9 mouse cellular contexts compared by ENCODE assay signal in genomic region chr2:51982288-51982687, GRCm38 (mm10). TPM values are rescaled to one million over a fixed set of nuclear protein-coding genes. Genes with fewer than 3 reads are reported as not detected.
DNase-seq lines count a peak whose midpoint lies in the region; ATAC-seq and TF ChIP-seq lines count a peak whose summit lies in the region.
"Had no signal": no experiment of that assay in that cellular context is flagged by ENCODE, and none has a peak within 500 bp of the region (broad histone marks: within the 10 kb centered on the region; RNA-seq: fewer than 3 reads in every experiment).

No protein-coding gene starts in this region.

- H3K27ac ChIP-seq in gastrocnemius, adult 2 months: peak overlapping the region; percentile 70; the same call in 1 of the 2 replicates
- no peak overlapping the region for H3K27ac ChIP-seq in liver, embryonic 11.5 days (ENCODE audit: low read depth, low read length)
- H3K27ac ChIP-seq in liver, embryonic 13.5 days: no peak overlapping the region
- H3K27ac ChIP-seq in small intestine, adult 2 months (ENCODE audit: insufficient read depth, low read depth, low read length): no peak overlapping the region
- no peak overlapping the region for H3K27ac ChIP-seq in forebrain, embryonic 15.5 days (replicated peaks)

- DNase-seq in gastrocnemius, adult 2 months: no peak
- DNase-seq in gastrocnemius, postnatal 36 days: no peak
- no peak for DNase-seq in liver, embryonic 11.5 days (ENCODE audit: low spot score)
- DNase-seq in liver: no peak
- DNase-seq in liver, embryonic 13.5 days: no peak
- no peak for DNase-seq in right cerebral cortex, postnatal 10 days (ENCODE audit: low spot score in 2 of 2)

- no peaks in the 10 kb centered on the region for H3K9me3 ChIP-seq in liver, embryonic 11.5 days (ENCODE audit: control insufficient read depth, low read length)
- H3K9me3 ChIP-seq in liver, embryonic 13.5 days (replicated peaks): no peaks in the 10 kb centered on the region
- H3K9me3 ChIP-seq in forebrain, embryonic 15.5 days: no peaks in the 10 kb centered on the region

- no peak; the same call in 1 of the 2 replicates for ATAC-seq in liver, embryonic 11.5 days (replicated peaks; ENCODE audit: low FRiP score)
- no peak for ATAC-seq in liver, embryonic 13.5 days (ENCODE audit: low read depth)
- ATAC-seq in forebrain, embryonic 15.5 days (replicated peaks): no peak

- no peak overlapping the region for H3K9ac ChIP-seq in liver, embryonic 11.5 days (ENCODE audit: low read depth, low read length)
- no peak overlapping the region for H3K9ac ChIP-seq in liver, embryonic 13.5 days
- H3K9ac ChIP-seq in forebrain, embryonic 15.5 days (replicated peaks): no peak overlapping the region

- 47% methylated on average over 13 of the region's 13 CpGs for WGBS in liver, embryonic 11.5 days
- 30% methylated on average over 13 of the region's 13 CpGs for WGBS in liver, embryonic 13.5 days (ENCODE audit: insufficient replicate concordance)
- 37% methylated on average over 13 of the region's 13 CpGs for WGBS in small intestine, adult 2 months
- WGBS in forebrain, embryonic 15.5 days: 83% methylated on average over 13 of the region's 13 CpGs

- H3K36me3 ChIP-seq in liver, embryonic 11.5 days (ENCODE audit: control insufficient read depth, insufficient read depth, low read length): no peaks in the 10 kb centered on the region
- H3K36me3 ChIP-seq in liver, embryonic 13.5 days: no peaks in the 10 kb centered on the region
- no peaks in the 10 kb centered on the region for H3K36me3 ChIP-seq in small intestine, adult 2 months (ENCODE audit: control insufficient read depth, insufficient read depth, low read length)
- H3K36me3 ChIP-seq in forebrain, embryonic 15.5 days: no peaks in the 10 kb centered on the region

- no peak for TF ChIP-seq CTCF in gastrocnemius, adult 2 months (IDR thresholded peaks at IDR 0.05)
- no peak for TF ChIP-seq CTCF in small intestine, adult 2 months (IDR thresholded peaks at IDR 0.05; ENCODE audit: extremely low read depth, insufficient read length, insufficient replicate concordance, low read depth, low read length)

- no peaks in the 10 kb centered on the region for H3K27me3 ChIP-seq in liver, embryonic 11.5 days (replicated peaks; ENCODE audit: control insufficient read depth, insufficient read depth, low read length)
- H3K27me3 ChIP-seq in liver, embryonic 13.5 days: no peaks in the 10 kb centered on the region
- no peaks in the 10 kb centered on the region for H3K27me3 ChIP-seq in small intestine, adult 2 months (ENCODE audit: control insufficient read depth, insufficient read depth, low read length)
- H3K27me3 ChIP-seq in forebrain, embryonic 15.5 days: no peaks in the 10 kb centered on the region

- H3K4me2 ChIP-seq in liver, embryonic 11.5 days: peak overlapping the region; percentile 45
- peak overlapping the region; percentile 51 for H3K4me2 ChIP-seq in liver, embryonic 13.5 days
- H3K4me2 ChIP-seq in forebrain, embryonic 15.5 days (replicated peaks): no peak overlapping the region

- no peak for TF ChIP-seq POLR2A in small intestine, adult 2 months (IDR thresholded peaks at IDR 0.05; ENCODE audit: low read depth, low read length)

- intact Hi-C loops in gastrocnemius, adult 2 months (cut with DNase I): loop anchor here (5.0 kb wide), 1 partner anchor 55 kb away; the partner anchor contains the start of gene Tnfaip6
- intact Hi-C loops in gastrocnemius, postnatal 36 days (cut with DNase I): no loop called here

- no peaks in the 10 kb centered on the region for H3K4me1 ChIP-seq in liver, embryonic 11.5 days (replicated peaks; ENCODE audit: control insufficient read depth, insufficient read depth, low read length)
- peaks cover 7% of the 10 kb centered on the region; the same call in 1 of the 2 replicates for H3K4me1 ChIP-seq in liver, embryonic 13.5 days (replicated peaks)
- no peaks in the 10 kb centered on the region; the same call in 1 of the 2 replicates for H3K4me1 ChIP-seq in small intestine, adult 2 months (ENCODE audit: control insufficient read depth, insufficient read depth, insufficient read length, low read length)
- H3K4me1 ChIP-seq in forebrain, embryonic 15.5 days: no peaks in the 10 kb centered on the region; the same call in 1 of the 2 replicates

- peak overlapping the region; percentile 54 for H3K4me3 ChIP-seq in gastrocnemius, adult 2 months
- H3K4me3 ChIP-seq in liver, embryonic 11.5 days (ENCODE audit: low read depth, low read length): peak overlapping the region; percentile 5; the same call in 1 of the 2 replicates
- H3K4me3 ChIP-seq in liver, embryonic 13.5 days (replicated peaks): peak overlapping the region; percentile 29
- peak overlapping the region; percentile 21 for H3K4me3 ChIP-seq in small intestine, adult 2 months (ENCODE audit: low read depth, low read length)
- H3K4me3 ChIP-seq in forebrain, embryonic 15.5 days: no peak overlapping the region

RNA-seq across cellular contexts. Expression of gene Nmi, which starts 9.0 kb away (rescaled TPM):
- 1 to 10 TPM; 2.4 to 3.2 TPM for total RNA-seq in gastrocnemius, adult 2 months (2021)
- total RNA-seq in gastrocnemius, postnatal 36 days (2021): 1 to 10 TPM; 2.1 to 2.3 TPM
- 11.8 and 12.5 TPM in 2 replicates for polyA plus RNA-seq in liver, embryonic 11.5 days (2014; fragmentation: Nextera tagmentation; extraction: Ambion mirVana)
- 10.6 and 13.6 TPM in 2 replicates for polyA plus RNA-seq in liver, embryonic 13.5 days (2015; fragmentation: Nextera tagmentation; extraction: Ambion mirVana)
- polyA plus RNA-seq in small intestine, adult 2 months (2012; rRNA removed): 1.9 and 6.1 TPM in 2 replicates
- polyA plus RNA-seq in forebrain, embryonic 15.5 days (2015; fragmentation: Nextera tagmentation; extraction: Ambion mirVana): 4.7 and 6.0 TPM in 2 replicates

RNA-seq across cellular contexts. Expression of gene Rbm43, which starts 47.3 kb away (rescaled TPM):
- total RNA-seq in gastrocnemius, adult 2 months (2021): 1 to 10 TPM; 1.0 to 1.2 TPM
- 1 to 10 TPM; 1.3 to 1.8 TPM for total RNA-seq in gastrocnemius, postnatal 36 days (2021)
- polyA plus RNA-seq in liver, embryonic 11.5 days (2014; fragmentation: Nextera tagmentation; extraction: Ambion mirVana): 29.2 and 35.1 TPM in 2 replicates
- polyA plus RNA-seq in liver, embryonic 13.5 days (2015; fragmentation: Nextera tagmentation; extraction: Ambion mirVana): 23.4 and 29.3 TPM in 2 replicates
- 2.4 and 3.5 TPM in 2 replicates for polyA plus RNA-seq in small intestine, adult 2 months (2012; rRNA removed)
- polyA plus RNA-seq in forebrain, embryonic 15.5 days (2015; fragmentation: Nextera tagmentation; extraction: Ambion mirVana): 5.5 and 6.3 TPM in 2 replicates

RNA-seq across cellular contexts. Expression of gene Tnfaip6, which starts 55.5 kb away (rescaled TPM):
- 1 to 10 TPM in 1 of 2 experiments, under 1 TPM in 1; 0.59 to 1.2 TPM for total RNA-seq in gastrocnemius, adult 2 months (2021)
- 1 to 10 TPM in 1 of 2 experiments, under 1 TPM in 1; 0.86 to 1.1 TPM for total RNA-seq in gastrocnemius, postnatal 36 days (2021)
- polyA plus RNA-seq in liver, embryonic 11.5 days (2014; fragmentation: Nextera tagmentation; extraction: Ambion mirVana): 1.8 and 1.9 TPM in 2 replicates
- polyA plus RNA-seq in liver, embryonic 13.5 days (2015; fragmentation: Nextera tagmentation; extraction: Ambion mirVana): 0.38 and 0.43 TPM in 2 replicates
- 0.13 and 0.23 TPM in 2 replicates for polyA plus RNA-seq in small intestine, adult 2 months (2012; rRNA removed)
- polyA plus RNA-seq in forebrain, embryonic 15.5 days (2015; fragmentation: Nextera tagmentation; extraction: Ambion mirVana): 6.4 and 6.6 TPM in 2 replicates
- polyA plus RNA-seq: liver, adult 2 months had no signal
